Mouse (Mus musculus): ENCODE data around the gene Emg1. TPM values are rescaled to one million over a fixed set of nuclear protein-coding genes. Genes with fewer than 3 reads are reported as not detected.
A peak's percentile ranks its signal among the peaks of the same experiment; 100 is the strongest.

The Emg1 gene
- polyA plus RNA-seq (2015; fragmentation: Nextera tagmentation; extraction: Ambion mirVana) = 83.1 and 86.7 TPM in 2 replicates

- Histone ChIP-seq H3K4me3 (ENCODE audit: low read depth, low read length) (peak within 1 kb of the TSS; percentile 79), H3K27ac (ENCODE audit: low read length) (peak within 1 kb of the TSS; percentile 86), H3K27me3 (replicated peaks; ENCODE audit: insufficient read depth, low read length) (no peaks in the 10 kb centered on the region), H3K4me2 (replicated peaks; ENCODE audit: low read depth, low read length) (peak within 1 kb of the TSS; percentile 96), H3K9me3 (ENCODE audit: low read length) (no peaks in the 10 kb centered on the region), H3K9ac (replicated peaks; ENCODE audit: low read depth) (peak within 1 kb of the TSS; percentile 84), H3K36me3 (ENCODE audit: insufficient read depth, low read length) (peaks cover 12% of the 10 kb centered on the region; the same call in 1 of the 2 replicates), H3K4me1 (ENCODE audit: insufficient read depth, low read depth, low read length) (peaks cover 12% of the 10 kb centered on the region; the same call in 1 of the 2 replicates)
- ATAC-seq (peak; percentile 98), DNase-seq (ENCODE audit: low spot score) (peak; percentile 99)
- peak; percentile 1; the same call in 1 of the 2 replicates for TF ChIP-seq CTCF (IDR thresholded peaks at IDR 0.05)
- TF ChIP-seq EP300 (IDR thresholded peaks at IDR 0.05) = peak; percentile 58; the same call in 1 of the 2 replicates
- 2% methylated on average over 72 of the region's 76 CpGs for WGBS
Measured at GRCm38 (mm10) chr6:124711824-124712782, at the start of gene Emg1, which contains the start of gene Phb2. Emg1 (minus strand) TSS chr6:124712178. Phb2 (plus strand) TSS chr6:124712336.

DNA sequence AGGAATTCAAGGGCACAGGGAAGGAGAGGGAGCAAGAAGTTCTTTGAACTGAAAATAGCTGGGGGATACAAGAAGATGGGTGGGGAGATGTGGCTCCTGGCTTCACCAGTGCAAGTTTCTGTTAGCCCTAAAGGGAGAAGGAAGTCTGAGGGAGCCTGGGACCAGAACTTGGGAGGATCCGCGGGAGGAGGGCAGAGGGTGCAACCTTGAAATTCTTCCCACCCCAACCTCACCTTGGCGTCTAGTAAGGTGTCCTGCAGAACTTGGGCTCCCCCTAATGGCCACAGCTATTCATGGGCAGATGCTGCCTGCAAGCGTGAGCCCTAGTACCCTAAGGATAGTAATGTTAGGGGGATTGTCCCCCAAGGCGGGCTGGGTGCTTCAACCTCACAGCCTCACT is 47.3 kb upstream of the Emg1 start:
- Histone ChIP-seq H3K27me3 (replicated peaks; ENCODE audit: insufficient read depth, low read length) (no peaks in the 10 kb centered on the region), H3K27ac (ENCODE audit: low read length) (peak overlapping the region; percentile 97), H3K4me2 (replicated peaks; ENCODE audit: low read depth, low read length) (peak overlapping the region; percentile 30), H3K4me3 (ENCODE audit: low read depth, low read length) (no peak overlapping the region), H3K9me3 (ENCODE audit: low read length) (no peaks in the 10 kb centered on the region), H3K36me3 (ENCODE audit: insufficient read depth, low read length) (no peaks in the 10 kb centered on the region), H3K4me1 (ENCODE audit: insufficient read depth, low read depth, low read length) (peaks cover 20% of the 10 kb centered on the region), H3K9ac (replicated peaks; ENCODE audit: low read depth) (no peak overlapping the region)
- TF ChIP-seq CTCF (IDR thresholded peaks at IDR 0.05) (peak; percentile 97), EP300 (IDR thresholded peaks at IDR 0.05) (no peak)
- 2% methylated on average over 5 of the region's 5 CpGs for WGBS
- ATAC-seq (peak; percentile 23), DNase-seq (ENCODE audit: low spot score) (peak; percentile 95)

DNA sequence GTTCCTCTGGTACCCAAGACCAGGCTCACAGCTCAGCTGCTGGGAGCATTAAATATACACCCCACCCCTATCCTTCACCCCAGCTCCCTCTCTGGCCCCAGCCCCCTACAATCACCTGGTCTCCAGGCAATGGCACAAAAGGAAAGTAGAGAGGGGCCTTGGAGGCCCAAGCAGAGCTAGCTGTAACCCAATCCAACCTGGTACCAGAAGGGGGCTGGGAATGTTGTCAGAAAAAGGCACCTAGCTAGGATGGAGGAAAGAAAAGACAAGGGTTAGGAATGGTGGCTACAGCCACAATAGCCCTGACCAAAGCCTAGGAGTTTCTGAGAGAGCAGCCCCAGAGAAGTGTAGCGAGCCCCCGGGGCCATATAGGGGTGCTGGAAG is 46.9 kb upstream of the Emg1 start:
- Histone ChIP-seq H3K36me3 (ENCODE audit: insufficient read depth, low read length) (no peaks in the 10 kb centered on the region), H3K27ac (ENCODE audit: low read length) (peak overlapping the region; percentile 97), H3K4me3 (ENCODE audit: low read depth, low read length) (no peak overlapping the region), H3K27me3 (replicated peaks; ENCODE audit: insufficient read depth, low read length) (no peaks in the 10 kb centered on the region), H3K4me1 (ENCODE audit: insufficient read depth, low read depth, low read length) (peaks cover 20% of the 10 kb centered on the region), H3K9ac (replicated peaks; ENCODE audit: low read depth) (no peak overlapping the region), H3K9me3 (ENCODE audit: low read length) (no peaks in the 10 kb centered on the region), H3K4me2 (replicated peaks; ENCODE audit: low read depth, low read length) (peak overlapping the region; percentile 30)
- TF ChIP-seq EP300 (IDR thresholded peaks at IDR 0.05) (no peak), CTCF (IDR thresholded peaks at IDR 0.05) (no peak)
- no peak for DNase-seq (ENCODE audit: low spot score)
- 52% methylated on average over 2 of the region's 2 CpGs for WGBS
- no peak for ATAC-seq

GRCm38 (mm10) chr6:124757909-124758848 is 46.2 kb upstream of the Emg1 start:
- Histone ChIP-seq H3K27me3 (replicated peaks; ENCODE audit: insufficient read depth, low read length) (no peaks in the 10 kb centered on the region), H3K4me3 (ENCODE audit: low read depth, low read length) (0 out of 2 replicates have a peak overlapping the region, but pooled peaks have one; percentile 93), H3K27ac (ENCODE audit: low read length) (peak overlapping the region; percentile 97), H3K36me3 (ENCODE audit: insufficient read depth, low read length) (no peaks in the 10 kb centered on the region), H3K9me3 (ENCODE audit: low read length) (no peaks in the 10 kb centered on the region), H3K4me2 (replicated peaks; ENCODE audit: low read depth, low read length) (peak overlapping the region; percentile 64), H3K4me1 (ENCODE audit: insufficient read depth, low read depth, low read length) (peaks cover 20% of the 10 kb centered on the region), H3K9ac (replicated peaks; ENCODE audit: low read depth) (no peak overlapping the region)
- DNase-seq (ENCODE audit: low spot score) (peak; percentile 77), ATAC-seq (peak; percentile 11; the same call in 1 of the 2 replicates)
- WGBS = 38% methylated on average over 5 of the region's 5 CpGs
- no peak for TF ChIP-seq CTCF (IDR thresholded peaks at IDR 0.05)
- TF ChIP-seq EP300 (IDR thresholded peaks at IDR 0.05) = no peak

DNA sequence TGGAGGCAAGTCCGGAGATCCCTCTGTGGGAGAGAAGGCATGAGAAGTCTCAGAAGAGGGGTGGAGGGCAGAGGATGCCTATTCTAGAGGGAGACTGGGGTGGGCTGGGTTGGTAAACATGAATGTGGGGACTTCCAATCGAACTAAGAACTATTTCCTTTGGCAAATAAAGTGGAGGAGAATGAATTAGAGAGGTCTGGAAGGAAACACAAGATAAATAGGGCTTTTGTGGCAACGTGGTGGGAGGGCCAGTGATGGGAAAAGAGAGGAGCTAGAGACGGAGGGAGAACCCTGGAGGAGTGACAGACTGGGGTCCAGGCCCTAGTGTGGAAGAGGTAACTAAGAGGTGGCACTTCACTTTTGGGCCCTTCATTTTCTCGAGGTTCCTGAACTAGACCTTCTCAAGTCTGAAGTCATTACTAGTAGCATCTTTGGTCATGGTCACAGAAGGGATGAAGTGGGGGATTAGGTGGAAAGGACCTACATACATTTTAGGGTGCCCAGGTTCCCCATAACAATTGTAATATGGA is 45.4 kb upstream of the Emg1 start:
- 9% methylated on average over 5 of the region's 5 CpGs for WGBS
- DNase-seq (ENCODE audit: low spot score) (no peak), ATAC-seq (no peak)
- H3K36me3 ChIP-seq (ENCODE audit: insufficient read depth, low read length) = no peaks in the 10 kb centered on the region
- H3K27me3 ChIP-seq (replicated peaks; ENCODE audit: insufficient read depth, low read length) = no peaks in the 10 kb centered on the region
- peak overlapping the region; percentile 93 for H3K4me3 ChIP-seq (ENCODE audit: low read depth, low read length)
- H3K9me3 ChIP-seq (ENCODE audit: low read length) = no peaks in the 10 kb centered on the region
- H3K9ac ChIP-seq (replicated peaks; ENCODE audit: low read depth) = 0 out of 2 replicates have a peak overlapping the region, but pooled peaks have one; percentile 86
- peaks cover 20% of the 10 kb centered on the region for H3K4me1 ChIP-seq (ENCODE audit: insufficient read depth, low read depth, low read length)
- H3K27ac ChIP-seq (ENCODE audit: low read length) = peak overlapping the region; percentile 97
- TF ChIP-seq CTCF (IDR thresholded peaks at IDR 0.05) = no peak
- TF ChIP-seq EP300 (IDR thresholded peaks at IDR 0.05) = no peak
- H3K4me2 ChIP-seq (replicated peaks; ENCODE audit: low read depth, low read length) = peak overlapping the region; percentile 64

Measured in lung, postnatal 0 days (tissue).